Mouse (Mus musculus): ENCODE measurements around the gene Rnf123. TPM values are rescaled to one million over a fixed set of nuclear protein-coding genes. Genes with fewer than 3 reads are reported as not detected.

Gene Rnf123
- polyA plus RNA-seq, 1 experiment from 2014 or later = 53.4 TPM

GRCm38 (mm10) chr9:108010385-108010784, 72.8 kb downstream of the Rnf123 start:
- no peak overlapping the region for H3K4me3 ChIP-seq (ENCODE audit: low read depth, low read length)
- H3K27me3 ChIP-seq (ENCODE audit: control insufficient read depth, insufficient read depth, low read depth, low read length) = no peaks in the 10 kb centered on the region
- no peak overlapping the region for H3K27ac ChIP-seq (ENCODE audit: low read length)
- no peaks in the 10 kb centered on the region for H3K9me3 ChIP-seq (replicated peaks; ENCODE audit: control insufficient read depth, low read length, poor library complexity, severe bottlenecking)
- peaks cover 3% of the 10 kb centered on the region; the same call in 1 of the 2 replicates for H3K36me3 ChIP-seq (ENCODE audit: control insufficient read depth, insufficient read depth, low read length)
- H3K4me2 ChIP-seq (ENCODE audit: low read length) = no peak overlapping the region
- ATAC-seq = no peak
- no peak overlapping the region for H3K9ac ChIP-seq (ENCODE audit: low read depth, low read length)
- peaks cover 11% of the 10 kb centered on the region for H3K4me1 ChIP-seq (ENCODE audit: control insufficient read depth, insufficient read depth, low read length)

GRCm38 (mm10) chr9:108008041-108008440, 75.1 kb downstream of the Rnf123 start:
- ATAC-seq = no peak
- Histone ChIP-seq H3K9me3 (replicated peaks; ENCODE audit: control insufficient read depth, low read length, poor library complexity, severe bottlenecking) (no peaks in the 10 kb centered on the region), H3K27ac (ENCODE audit: low read length) (no peak overlapping the region), H3K4me3 (ENCODE audit: low read depth, low read length) (no peak overlapping the region), H3K9ac (ENCODE audit: low read depth, low read length) (no peak overlapping the region), H3K4me1 (ENCODE audit: control insufficient read depth, insufficient read depth, low read length) (peaks cover 29% of the 10 kb centered on the region), H3K36me3 (ENCODE audit: control insufficient read depth, insufficient read depth, low read length) (peaks cover 3% of the 10 kb centered on the region; the same call in 1 of the 2 replicates), H3K27me3 (ENCODE audit: control insufficient read depth, insufficient read depth, low read depth, low read length) (no peaks in the 10 kb centered on the region), H3K4me2 (ENCODE audit: low read length) (no peak overlapping the region)
- 90% methylated on average over 5 of the region's 5 CpGs for WGBS

- peak overlapping the region; percentile 96 for H3K4me2 ChIP-seq (ENCODE audit: low read length)
- 13% methylated on average over 8 of the region's 8 CpGs for WGBS
- no peaks in the 10 kb centered on the region for H3K36me3 ChIP-seq (ENCODE audit: control insufficient read depth, insufficient read depth, low read length)
- no peaks in the 10 kb centered on the region for H3K27me3 ChIP-seq (ENCODE audit: control insufficient read depth, insufficient read depth, low read depth, low read length)
- ATAC-seq = no peak
- no peaks in the 10 kb centered on the region for H3K9me3 ChIP-seq (replicated peaks; ENCODE audit: control insufficient read depth, low read length, poor library complexity, severe bottlenecking)
- peak overlapping the region; percentile 100 for H3K9ac ChIP-seq (ENCODE audit: low read depth, low read length)
- peak overlapping the region; percentile 97 for H3K4me3 ChIP-seq (ENCODE audit: low read depth, low read length)
- peak overlapping the region; percentile 98 for H3K27ac ChIP-seq (ENCODE audit: low read length)
- H3K4me1 ChIP-seq (ENCODE audit: control insufficient read depth, insufficient read depth, low read length) = peaks cover 35% of the 10 kb centered on the region
Measured at GRCm38 (mm10) chr9:108003531-108003890, 79.6 kb downstream of the Rnf123 start.

- Histone ChIP-seq H3K4me2 (ENCODE audit: low read length) (peak overlapping the region; percentile 96), H3K9me3 (replicated peaks; ENCODE audit: control insufficient read depth, low read length, poor library complexity, severe bottlenecking) (no peaks in the 10 kb centered on the region), H3K36me3 (ENCODE audit: control insufficient read depth, insufficient read depth, low read length) (no peaks in the 10 kb centered on the region), H3K4me1 (ENCODE audit: control insufficient read depth, insufficient read depth, low read length) (peaks cover 35% of the 10 kb centered on the region), H3K9ac (ENCODE audit: low read depth, low read length) (peak overlapping the region; percentile 100), H3K27me3 (ENCODE audit: control insufficient read depth, insufficient read depth, low read depth, low read length) (no peaks in the 10 kb centered on the region), H3K27ac (ENCODE audit: low read length) (peak overlapping the region; percentile 98), H3K4me3 (ENCODE audit: low read depth, low read length) (peak overlapping the region; percentile 97)
- ATAC-seq = peak; percentile 52
- under 1% methylated on average over 49 of the region's 50 CpGs for WGBS
Measured at GRCm38 (mm10) chr9:108002778-108003530, 80.2 kb downstream of the Rnf123 start.

GRCm38 (mm10) chr9:108001922-108002770, 81.0 kb downstream of the Rnf123 start, which contains the start of gene Ip6k1:
Ip6k1 (plus strand) TSS chr9:108002501.
- H3K4me1 ChIP-seq (ENCODE audit: control insufficient read depth, insufficient read depth, low read length) = peaks cover 33% of the 10 kb centered on the region
- no peaks in the 10 kb centered on the region for H3K36me3 ChIP-seq (ENCODE audit: control insufficient read depth, insufficient read depth, low read length)
- H3K9ac ChIP-seq (ENCODE audit: low read depth, low read length) = peak within 1 kb of the TSS; percentile 100
- under 1% methylated on average over 50 of the region's 51 CpGs for WGBS
- H3K27ac ChIP-seq (ENCODE audit: low read length) = peak within 1 kb of the TSS; percentile 98
- H3K9me3 ChIP-seq (replicated peaks; ENCODE audit: control insufficient read depth, low read length, poor library complexity, severe bottlenecking) = no peaks in the 10 kb centered on the region
- H3K4me3 ChIP-seq (ENCODE audit: low read depth, low read length) = peak within 1 kb of the TSS; percentile 97
- ATAC-seq = peak; percentile 99
- peak within 1 kb of the TSS; percentile 96 for H3K4me2 ChIP-seq (ENCODE audit: low read length)
- no peaks in the 10 kb centered on the region for H3K27me3 ChIP-seq (ENCODE audit: control insufficient read depth, insufficient read depth, low read depth, low read length)

Small RNA genes lying within 50 kb of the gene (microRNA-seq; reads per million reads assigned to microRNA genes)
- gene Gm47303 (not detected), gene Mir7088 (not detected)

Other genes starting within 250 kb of the Rnf123 start
- gene Rbm6, start 210.1 kb downstream of the Rnf123 start, polyA plus RNA-seq (2015; fragmentation: Nextera tagmentation; extraction: Ambion mirVana) = 95.5 and 113 TPM in 2 replicates
- gene Mon1a, start 195.2 kb downstream of the Rnf123 start, polyA plus RNA-seq (2015; fragmentation: Nextera tagmentation; extraction: Ambion mirVana) = 23.3 and 23.4 TPM in 2 replicates
- gene Mst1r, start 176.5 kb downstream of the Rnf123 start, polyA plus RNA-seq (2015; fragmentation: Nextera tagmentation; extraction: Ambion mirVana) = 1.4 and 2.6 TPM in 2 replicates
- not detected in 2 replicates for gene Actl11, start 154.9 kb downstream of the Rnf123 start, polyA plus RNA-seq (2015; fragmentation: Nextera tagmentation; extraction: Ambion mirVana)
- 90.2 and 121 TPM in 2 replicates for gene Camkv, start 147.7 kb downstream of the Rnf123 start, polyA plus RNA-seq (2015; fragmentation: Nextera tagmentation; extraction: Ambion mirVana)
- gene Traip, start 133.2 kb downstream of the Rnf123 start, polyA plus RNA-seq (2015; fragmentation: Nextera tagmentation; extraction: Ambion mirVana) = 10.0 and 12.6 TPM in 2 replicates
- gene Uba7, start 107.8 kb downstream of the Rnf123 start, polyA plus RNA-seq (2015; fragmentation: Nextera tagmentation; extraction: Ambion mirVana) = 3.7 and 4.7 TPM in 2 replicates
- 0.65 and 0.67 TPM in 2 replicates for gene Gm20661, start 100.3 kb downstream of the Rnf123 start, polyA plus RNA-seq (2015; fragmentation: Nextera tagmentation; extraction: Ambion mirVana)
- 16.7 and 17.6 TPM in 2 replicates for gene Inka1, start 97.5 kb downstream of the Rnf123 start, polyA plus RNA-seq (2015; fragmentation: Nextera tagmentation; extraction: Ambion mirVana)
- 1.2 and 1.4 TPM in 2 replicates for gene Cdhr4, start 90.8 kb downstream of the Rnf123 start, polyA plus RNA-seq (2015; fragmentation: Nextera tagmentation; extraction: Ambion mirVana)
- gene Gm20662, start 87.0 kb downstream of the Rnf123 start, polyA plus RNA-seq (2015; fragmentation: Nextera tagmentation; extraction: Ambion mirVana) = 0.83 and 0.97 TPM in 2 replicates
- gene Ip6k1, start 80.8 kb downstream of the Rnf123 start, polyA plus RNA-seq (2015; fragmentation: Nextera tagmentation; extraction: Ambion mirVana) = 115 and 118 TPM in 2 replicates
- 19.8 and 22.8 TPM in 2 replicates for gene Gmppb, start 34.1 kb downstream of the Rnf123 start, polyA plus RNA-seq (2015; fragmentation: Nextera tagmentation; extraction: Ambion mirVana)
- gene Amigo3, start 30.2 kb downstream of the Rnf123 start, polyA plus RNA-seq (2015; fragmentation: Nextera tagmentation; extraction: Ambion mirVana) = 2.6 and 2.8 TPM in 2 replicates
- 0.09 TPM in 1 of 2 replicates, not detected in the other for gene Mst1, start 2.9 kb downstream of the Rnf123 start, polyA plus RNA-seq (2015; fragmentation: Nextera tagmentation; extraction: Ambion mirVana)
- 46.0 and 50.8 TPM in 2 replicates for gene Apeh, start 11.3 kb upstream of the Rnf123 start, polyA plus RNA-seq (2015; fragmentation: Nextera tagmentation; extraction: Ambion mirVana)
- 8.6 and 10.1 TPM in 2 replicates for gene Bsn, start 107.0 kb upstream of the Rnf123 start, polyA plus RNA-seq (2015; fragmentation: Nextera tagmentation; extraction: Ambion mirVana)
- gene Dag1, start 180.6 kb upstream of the Rnf123 start, polyA plus RNA-seq (2015; fragmentation: Nextera tagmentation; extraction: Ambion mirVana) = 67.9 and 79.5 TPM in 2 replicates
- gene Nicn1, start 207.1 kb upstream of the Rnf123 start, polyA plus RNA-seq (2015; fragmentation: Nextera tagmentation; extraction: Ambion mirVana) = 149 and 163 TPM in 2 replicates
- 30.2 and 33.6 TPM in 2 replicates for gene Amt, start 213.5 kb upstream of the Rnf123 start, polyA plus RNA-seq (2015; fragmentation: Nextera tagmentation; extraction: Ambion mirVana)
- 273 and 286 TPM in 2 replicates for gene Rhoa, start 222.8 kb upstream of the Rnf123 start, polyA plus RNA-seq (2015; fragmentation: Nextera tagmentation; extraction: Ambion mirVana)
- 47.9 and 49.2 TPM in 2 replicates for gene Tcta, start 222.8 kb upstream of the Rnf123 start, polyA plus RNA-seq (2015; fragmentation: Nextera tagmentation; extraction: Ambion mirVana)